Mouse (Mus musculus): ENCODE data around the gene Mmd. TPM values are rescaled to one million over a fixed set of nuclear protein-coding genes. Genes with fewer than 3 reads are reported as not detected.
A peak's percentile ranks its signal among the peaks of the same experiment; 100 is the strongest.

The Mmd gene
- polyA plus RNA-seq, 1 experiment = 17.0 TPM

- no peak overlapping the region for H3K4me3 ChIP-seq (replicated peaks; ENCODE audit: control insufficient read depth, low read depth, low read length)
- H3K27ac ChIP-seq (ENCODE audit: control insufficient read depth, insufficient read depth, low read depth, low read length, poor library complexity) = peak overlapping the region; percentile 13; the same call in 1 of the 2 replicates
- 22% methylated on average over 6 of the region's 6 CpGs for WGBS
- TF ChIP-seq CTCF (IDR thresholded peaks at IDR 0.05; ENCODE audit: control insufficient read depth, insufficient read depth, low read length) (no peak), POLR2A (IDR thresholded peaks at IDR 0.05; ENCODE audit: borderline replicate concordance, control insufficient read depth, low read depth, low read length) (no peak)
- H3K4me1 ChIP-seq (ENCODE audit: control insufficient read depth, insufficient read depth, low read length) = no peaks in the 10 kb centered on the region; the same call in 1 of the 2 replicates
These were observed 8.5 kb upstream of the Mmd start for GRCm38 (mm10) chr11:90240652-90241330.

GRCm38 (mm10) chr11:90241874-90242273 lies 7.4 kb upstream of the Mmd start:
- no peaks in the 10 kb centered on the region; the same call in 1 of the 2 replicates for H3K4me1 ChIP-seq (ENCODE audit: control insufficient read depth, insufficient read depth, low read length)
- no peak overlapping the region for H3K27ac ChIP-seq (ENCODE audit: control insufficient read depth, insufficient read depth, low read depth, low read length, poor library complexity)
- no peak overlapping the region for H3K4me3 ChIP-seq (replicated peaks; ENCODE audit: control insufficient read depth, low read depth, low read length)
- TF ChIP-seq CTCF (IDR thresholded peaks at IDR 0.05; ENCODE audit: control insufficient read depth, insufficient read depth, low read length) = no peak
- TF ChIP-seq POLR2A (IDR thresholded peaks at IDR 0.05; ENCODE audit: borderline replicate concordance, control insufficient read depth, low read depth, low read length) = no peak
- 36% methylated on average over 2 of the region's 2 CpGs for whole genome bisulfite sequencing

GRCm38 (mm10) chr11:90243300-90243699 lies 6.0 kb upstream of the Mmd start:
- TF ChIP-seq POLR2A (IDR thresholded peaks at IDR 0.05; ENCODE audit: borderline replicate concordance, control insufficient read depth, low read depth, low read length) = no peak
- TF ChIP-seq CTCF (IDR thresholded peaks at IDR 0.05; ENCODE audit: control insufficient read depth, insufficient read depth, low read length) = no peak
- Histone ChIP-seq H3K4me3 (replicated peaks; ENCODE audit: control insufficient read depth, low read depth, low read length) (no peak overlapping the region), H3K4me1 (ENCODE audit: control insufficient read depth, insufficient read depth, low read length) (no peaks in the 10 kb centered on the region), H3K27ac (ENCODE audit: control insufficient read depth, insufficient read depth, low read depth, low read length, poor library complexity) (no peak overlapping the region)
- 90% methylated on average over 2 of the region's 2 CpGs for WGBS

GRCm38 (mm10) chr11:90245630-90246029 lies 3.6 kb upstream of the Mmd start:
- H3K27ac ChIP-seq (ENCODE audit: control insufficient read depth, insufficient read depth, low read depth, low read length, poor library complexity) = 0 out of 2 replicates have a peak overlapping the region, but pooled peaks have one; percentile 22
- no peaks in the 10 kb centered on the region; the same call in 1 of the 2 replicates for H3K4me1 ChIP-seq (ENCODE audit: control insufficient read depth, insufficient read depth, low read length)
- 54% methylated on average over 6 of the region's 6 CpGs for WGBS
- TF ChIP-seq CTCF (IDR thresholded peaks at IDR 0.05; ENCODE audit: control insufficient read depth, insufficient read depth, low read length) (no peak), POLR2A (IDR thresholded peaks at IDR 0.05; ENCODE audit: borderline replicate concordance, control insufficient read depth, low read depth, low read length) (no peak)
- no peak overlapping the region for H3K4me3 ChIP-seq (replicated peaks; ENCODE audit: control insufficient read depth, low read depth, low read length)

GRCm38 (mm10) chr11:90246676-90247075 lies 2.6 kb upstream of the Mmd start:
- TF ChIP-seq CTCF (IDR thresholded peaks at IDR 0.05; ENCODE audit: control insufficient read depth, insufficient read depth, low read length) (no peak), POLR2A (IDR thresholded peaks at IDR 0.05; ENCODE audit: borderline replicate concordance, control insufficient read depth, low read depth, low read length) (no peak)
- Histone ChIP-seq H3K4me3 (replicated peaks; ENCODE audit: control insufficient read depth, low read depth, low read length) (no peak overlapping the region), H3K27ac (ENCODE audit: control insufficient read depth, insufficient read depth, low read depth, low read length, poor library complexity) (no peak overlapping the region), H3K4me1 (ENCODE audit: control insufficient read depth, insufficient read depth, low read length) (no peaks in the 10 kb centered on the region; the same call in 1 of the 2 replicates)
- WGBS = 78% methylated on average over 4 of the region's 4 CpGs

GRCm38 (mm10) chr11:90247793-90248192 lies 1.5 kb upstream of the Mmd start:
- WGBS = 40% methylated on average over 4 of the region's 4 CpGs
- Histone ChIP-seq H3K4me1 (ENCODE audit: control insufficient read depth, insufficient read depth, low read length) (no peaks in the 10 kb centered on the region; the same call in 1 of the 2 replicates), H3K27ac (ENCODE audit: control insufficient read depth, insufficient read depth, low read depth, low read length, poor library complexity) (no peak overlapping the region), H3K4me3 (replicated peaks; ENCODE audit: control insufficient read depth, low read depth, low read length) (no peak overlapping the region)
- TF ChIP-seq CTCF (IDR thresholded peaks at IDR 0.05; ENCODE audit: control insufficient read depth, insufficient read depth, low read length) (no peak), POLR2A (IDR thresholded peaks at IDR 0.05; ENCODE audit: borderline replicate concordance, control insufficient read depth, low read depth, low read length) (no peak)

- Histone ChIP-seq H3K4me3 (replicated peaks; ENCODE audit: control insufficient read depth, low read depth, low read length) (peak overlapping the region; percentile 71), H3K27ac (ENCODE audit: control insufficient read depth, insufficient read depth, low read depth, low read length, poor library complexity) (peak overlapping the region; percentile 78), H3K4me1 (ENCODE audit: control insufficient read depth, insufficient read depth, low read length) (no peaks in the 10 kb centered on the region; the same call in 1 of the 2 replicates)
- no peak for TF ChIP-seq POLR2A (IDR thresholded peaks at IDR 0.05; ENCODE audit: borderline replicate concordance, control insufficient read depth, low read depth, low read length)
- no peak for TF ChIP-seq CTCF (IDR thresholded peaks at IDR 0.05; ENCODE audit: control insufficient read depth, insufficient read depth, low read length)
- under 1% methylated on average over 22 of the region's 22 CpGs for WGBS
These were observed 465 bp downstream of the Mmd start for GRCm38 (mm10) chr11:90249701-90250141.

GRCm38 (mm10) chr11:90250189-90250588 lies 933 bp downstream of the Mmd start:
- peak overlapping the region; percentile 71 for H3K4me3 ChIP-seq (replicated peaks; ENCODE audit: control insufficient read depth, low read depth, low read length)
- TF ChIP-seq POLR2A (IDR thresholded peaks at IDR 0.05; ENCODE audit: borderline replicate concordance, control insufficient read depth, low read depth, low read length) = no peak
- no peak for TF ChIP-seq CTCF (IDR thresholded peaks at IDR 0.05; ENCODE audit: control insufficient read depth, insufficient read depth, low read length)
- no peak overlapping the region for H3K27ac ChIP-seq (ENCODE audit: control insufficient read depth, insufficient read depth, low read depth, low read length, poor library complexity)
- WGBS = 1% methylated on average over 9 of the region's 9 CpGs
- H3K4me1 ChIP-seq (ENCODE audit: control insufficient read depth, insufficient read depth, low read length) = no peaks in the 10 kb centered on the region; the same call in 1 of the 2 replicates
